Mouse (Mus musculus) v-Abl transformed pro-B cells (cell line): ENCODE results near the gene Gpr137b.

ENCODE experiments used
- in situ Hi-C, 2 experiments: fragments of 400-800 bp; cut with MboI; formaldehyde crosslinking; loops; one replicate each; pipeline ENCODE4 v1.15.1; 2025; ENCODE audit not compliant: unreplicated experiment in 2 of 2

Gpr137b gene

DNA sequence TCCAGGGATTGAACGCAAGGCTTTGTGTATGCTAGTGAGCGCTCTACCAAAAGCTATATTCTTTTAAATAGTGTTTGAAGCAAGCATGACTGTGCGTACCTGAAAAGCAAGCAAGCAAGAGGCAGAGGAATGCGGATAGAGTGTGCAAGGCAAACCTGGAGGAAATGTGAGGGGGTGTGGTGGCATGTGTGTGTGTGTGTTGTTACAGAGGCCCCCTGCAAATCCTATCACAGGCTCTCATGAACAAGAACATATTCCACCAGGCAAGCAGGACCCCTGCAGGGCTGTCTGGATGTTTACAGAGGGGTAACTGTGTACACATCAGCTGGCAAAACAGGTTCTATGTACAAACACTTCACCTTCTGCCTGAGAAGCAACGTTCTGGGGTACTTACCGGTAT lies 19.8 kb downstream of the Gpr137b start:
- in situ Hi-C loops, result loop anchor here (25.0 kb wide), 2 partner anchors 113 to 1238 kb away; partner anchors contain the start of genes Mrpl32 (in 1 of the 2) and Psma2 (in 1 of the 2)

DNA sequence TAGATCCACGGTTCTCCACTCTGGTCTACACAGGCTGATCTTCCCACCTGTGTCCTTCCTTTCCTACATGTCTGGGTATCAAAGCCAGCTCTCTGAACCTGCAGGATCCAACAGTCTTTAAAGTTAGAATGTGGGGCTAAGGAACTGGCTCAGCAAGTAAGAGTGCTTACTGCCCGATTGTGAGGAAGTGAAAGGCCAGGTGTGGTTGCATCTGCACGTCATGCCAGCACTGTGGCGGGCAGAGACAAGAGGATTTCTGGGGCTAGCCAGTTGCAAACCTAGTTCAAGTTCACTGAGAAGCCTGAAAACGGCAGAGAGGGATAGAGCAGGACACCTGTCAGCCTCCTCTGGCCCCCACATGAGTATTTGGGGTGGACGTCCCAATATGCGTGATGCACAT lies 22.4 kb downstream of the Gpr137b start:
- in situ Hi-C loops, result loop anchor here (25.0 kb wide), 2 partner anchors 116 to 1241 kb away; partner anchors contain the start of genes Mrpl32 (in 1 of the 2) and Psma2 (in 1 of the 2)

DNA sequence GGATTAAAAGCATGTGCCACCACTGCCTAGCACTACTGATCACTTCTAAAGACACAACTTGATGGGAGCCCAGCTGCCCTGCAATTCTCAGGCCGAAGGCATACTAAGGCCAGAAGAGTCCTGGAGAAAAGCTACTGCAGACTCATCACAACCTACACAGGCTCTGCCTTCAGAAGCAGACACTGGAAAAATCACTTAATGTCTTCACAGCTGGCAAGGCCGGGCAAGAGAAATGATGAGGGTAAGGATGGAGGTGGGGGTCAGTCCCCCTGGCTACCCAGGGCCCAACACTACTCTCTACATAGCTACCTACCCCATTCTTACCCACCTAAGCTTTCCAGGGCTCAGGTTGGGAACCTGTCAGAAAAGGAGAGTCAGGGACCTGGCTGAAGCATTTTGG lies 27.4 kb downstream of the Gpr137b start:
- in situ Hi-C loops, result loop anchor here (25.0 kb wide), 2 partner anchors 121 to 1246 kb away; partner anchors contain the start of genes Mrpl32 (in 1 of the 2) and Psma2 (in 1 of the 2)

DNA sequence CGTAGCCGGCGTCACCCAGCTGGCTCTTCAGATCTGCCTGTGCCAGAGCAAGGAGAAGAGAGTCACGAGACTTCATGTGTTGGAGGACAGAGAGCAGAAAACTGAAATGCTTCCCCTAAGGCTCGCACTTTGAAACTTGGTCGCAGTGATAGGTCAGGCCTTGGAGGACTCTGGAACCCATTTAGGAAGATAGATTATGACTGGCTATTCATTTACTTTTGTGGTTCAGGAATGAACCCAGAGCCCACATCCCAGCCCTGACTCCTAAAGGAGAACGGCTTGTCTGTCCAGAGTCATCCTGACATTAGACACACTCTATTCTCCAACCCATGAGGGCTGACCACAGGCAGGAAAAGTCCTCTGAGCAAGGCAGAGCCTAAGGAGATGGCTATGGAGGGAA lies 30.3 kb downstream of the Gpr137b start:
- in situ Hi-C loops, result loop anchor here (25.0 kb wide), 2 partner anchors 124 to 1249 kb away; partner anchors contain the start of genes Mrpl32 (in 1 of the 2) and Psma2 (in 1 of the 2)

DNA sequence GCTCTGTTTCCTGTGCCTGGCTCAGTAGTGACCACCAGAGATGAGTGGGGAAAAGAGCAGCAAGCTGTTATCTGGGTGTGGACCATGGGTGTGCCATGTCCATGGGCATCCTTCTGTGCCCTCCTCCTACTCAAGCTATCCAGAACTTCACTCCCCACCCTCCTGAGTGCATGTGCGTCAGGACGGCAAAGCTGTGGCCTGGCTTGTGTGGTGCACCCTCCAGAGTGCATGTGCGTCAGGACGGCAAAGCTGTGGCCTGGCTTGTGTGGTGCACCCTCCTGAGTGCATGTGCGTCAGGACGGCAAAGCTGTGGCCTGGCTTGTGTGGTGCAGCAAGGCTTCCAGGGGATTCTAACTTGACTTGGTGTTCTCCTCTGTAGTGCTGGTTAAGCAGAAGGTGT lies 31.6 kb downstream of the Gpr137b start:
- in situ Hi-C loops, result loop anchor here (25.0 kb wide), 2 partner anchors 125 to 1250 kb away; partner anchors contain the start of genes Mrpl32 (in 1 of the 2) and Psma2 (in 1 of the 2)

DNA sequence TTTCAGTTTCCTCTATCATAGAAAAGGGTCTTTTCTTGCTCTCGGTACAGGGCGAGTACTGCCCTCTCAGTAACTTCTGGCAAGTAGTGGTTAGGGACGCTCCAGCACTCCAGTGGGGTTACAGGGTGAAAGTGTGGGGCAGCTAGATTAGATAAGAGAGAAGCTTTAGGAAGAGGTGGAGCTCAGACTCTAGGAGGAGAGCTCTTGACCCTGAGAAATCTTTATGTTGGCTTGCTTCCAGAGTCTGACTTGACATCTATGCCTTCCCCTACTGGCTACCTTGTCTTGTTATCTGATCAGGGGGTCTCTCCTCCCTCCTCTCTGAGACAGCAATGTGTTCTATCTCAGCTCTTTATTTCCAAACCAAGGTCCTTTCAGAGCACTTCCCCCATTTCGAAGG lies 33.8 kb downstream of the Gpr137b start:
- in situ Hi-C loops, result loop anchor here (25.0 kb wide), 2 partner anchors 127 to 1252 kb away; partner anchors contain the start of genes Mrpl32 (in 1 of the 2) and Psma2 (in 1 of the 2)

DNA sequence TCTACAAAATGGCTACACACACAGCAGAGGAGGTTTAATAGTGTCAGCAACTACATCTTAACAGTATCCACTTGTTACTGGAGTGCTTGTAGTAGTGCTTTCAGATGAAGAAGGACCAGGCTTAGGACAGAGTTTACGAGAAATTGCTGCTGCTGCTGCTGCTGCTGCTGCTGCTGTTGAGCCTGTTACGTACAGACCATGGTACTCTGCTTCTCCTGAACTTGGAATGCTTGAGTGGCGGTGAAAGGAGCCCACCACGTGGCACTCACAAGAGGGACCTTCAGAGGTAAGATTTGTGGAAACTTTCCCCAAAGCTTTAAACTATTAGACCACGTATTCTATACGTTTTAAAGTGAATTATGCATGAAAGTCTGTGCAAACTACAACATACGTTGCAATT lies 35.2 kb downstream of the Gpr137b start:
- in situ Hi-C loops, result loop anchor here (25.0 kb wide), 2 partner anchors 129 to 1254 kb away; partner anchors contain the start of genes Mrpl32 (in 1 of the 2) and Psma2 (in 1 of the 2)

DNA sequence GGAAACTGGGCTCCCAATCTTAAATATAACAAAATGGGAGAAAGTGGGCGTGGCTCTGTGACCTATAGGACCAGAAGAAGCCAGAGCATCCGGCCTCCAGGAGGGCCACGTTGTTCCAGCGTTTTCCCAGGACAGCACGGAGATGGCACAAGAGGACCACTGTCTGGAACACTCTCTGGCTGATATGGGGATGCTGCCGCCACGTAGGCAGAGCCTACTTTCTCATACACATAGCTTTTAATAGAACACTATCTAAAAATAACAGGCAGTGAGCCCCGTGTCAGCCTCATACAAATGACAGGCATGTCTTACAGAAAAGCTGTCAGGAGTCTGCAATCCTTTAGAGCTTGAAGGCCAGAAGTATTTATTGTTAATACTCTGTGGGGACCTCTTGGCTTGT lies 35.7 kb downstream of the Gpr137b start:
- in situ Hi-C loops, result loop anchor here (25.0 kb wide), 2 partner anchors 129 to 1254 kb away; partner anchors contain the start of genes Mrpl32 (in 1 of the 2) and Psma2 (in 1 of the 2)

DNA sequence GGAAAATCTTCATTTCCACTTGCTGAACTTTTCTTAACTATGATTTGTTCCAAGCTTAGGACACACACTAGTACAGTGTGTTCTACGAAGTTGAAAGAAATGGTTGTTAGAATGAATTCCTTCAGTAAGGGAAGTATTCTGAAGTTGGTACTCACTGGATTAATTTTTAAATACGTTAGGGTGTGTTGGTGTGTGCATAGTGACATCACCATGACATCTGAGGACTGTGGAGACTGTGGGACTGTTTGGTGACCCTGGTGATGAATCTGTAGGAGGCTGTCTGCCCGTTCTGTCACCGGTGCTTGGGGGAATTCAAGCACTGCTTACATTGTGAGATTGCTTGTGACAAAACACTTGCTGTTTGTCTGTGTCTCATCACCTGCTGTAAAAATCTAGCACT lies 41.7 kb downstream of the Gpr137b start:
- in situ Hi-C loops, result loop anchor here (25.0 kb wide), 2 partner anchors 135 to 1260 kb away; partner anchors contain the start of genes Mrpl32 (in 1 of the 2) and Psma2 (in 1 of the 2)

DNA sequence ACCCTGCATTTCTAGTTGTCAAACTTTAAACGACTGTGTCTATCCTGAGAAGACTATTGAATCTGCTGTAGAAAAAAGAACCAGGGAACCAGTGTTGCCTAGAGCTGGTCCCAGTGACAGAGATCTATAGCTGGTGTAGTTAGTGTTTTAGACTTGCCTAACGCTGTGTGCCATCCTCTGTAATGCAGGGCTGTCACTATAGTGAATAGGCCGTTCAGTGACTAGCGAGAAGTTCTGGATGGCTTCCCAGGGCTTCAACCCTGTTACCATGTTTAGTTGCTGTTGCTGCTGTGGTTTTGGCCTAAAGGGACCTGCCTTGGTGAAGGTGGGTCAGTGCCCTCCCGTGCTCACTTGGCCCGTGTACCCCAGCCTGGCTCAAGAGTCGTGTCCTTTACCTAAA lies 43.1 kb downstream of the Gpr137b start:
- in situ Hi-C loops, result loop anchor here (25.0 kb wide), 2 partner anchors 137 to 1262 kb away; partner anchors contain the start of genes Mrpl32 (in 1 of the 2) and Psma2 (in 1 of the 2)

DNA sequence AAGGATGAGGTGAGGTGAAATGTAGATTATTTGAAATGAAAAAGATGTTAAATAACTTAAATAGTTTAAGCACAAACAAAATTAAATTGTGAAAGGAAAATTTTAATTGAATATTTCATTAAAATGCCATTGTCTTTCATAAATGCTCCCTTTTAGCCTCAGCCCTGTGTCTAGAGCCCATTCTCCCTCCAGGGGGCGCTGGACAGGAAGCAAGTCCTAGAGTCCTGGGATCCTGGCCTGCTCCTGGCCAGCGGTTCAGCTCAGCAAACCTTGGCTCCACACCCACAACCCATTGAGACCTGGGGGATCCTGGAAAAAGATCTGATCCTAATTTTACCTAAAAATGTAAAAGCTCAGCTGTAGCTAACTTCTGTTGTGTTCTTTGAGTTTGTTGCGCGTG lies 44.5 kb downstream of the Gpr137b start:
- in situ Hi-C loops, result loop anchor here in 1 of 2 experiments (25.0 kb wide), 1 partner anchor 112 kb away; no protein-coding TSS in a partner anchor

DNA sequence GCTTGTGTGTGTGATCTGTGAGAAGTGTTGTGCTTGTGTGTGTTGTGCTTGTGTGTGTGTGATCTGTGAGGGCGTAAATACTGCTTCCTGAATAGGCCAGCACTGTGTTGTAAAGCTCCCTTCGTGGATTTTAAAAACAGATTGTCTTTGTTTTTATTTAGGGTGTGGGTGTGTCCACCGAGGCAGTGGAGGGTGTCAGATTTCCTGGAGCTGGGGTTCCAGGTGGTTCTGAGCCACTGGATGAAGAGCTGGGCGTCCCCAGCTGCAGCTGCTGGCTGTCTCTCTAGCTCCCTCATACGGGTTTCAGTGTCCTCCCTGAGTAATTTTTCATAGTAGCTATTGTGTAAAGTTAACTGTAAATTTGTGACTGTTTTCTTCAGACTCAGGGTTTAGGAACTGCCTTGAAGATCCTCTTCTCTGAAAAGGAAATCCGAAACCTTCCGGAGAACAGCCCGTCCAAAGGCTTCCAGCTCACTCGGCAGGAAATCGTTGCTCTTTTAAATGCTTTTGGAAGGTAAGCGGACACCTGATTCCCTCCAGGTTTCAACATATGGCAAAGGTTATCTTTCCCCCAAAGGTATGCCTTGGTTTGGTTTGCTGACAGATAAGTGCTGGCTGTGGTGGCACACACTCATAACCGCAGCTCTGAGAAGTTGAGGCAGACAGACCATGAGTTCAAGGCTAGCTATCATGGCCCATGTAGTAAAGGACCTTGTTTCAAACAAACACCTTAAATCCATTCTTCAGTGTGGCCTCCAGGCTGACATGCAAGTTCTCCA lies 46.0 kb downstream of the Gpr137b start:
- in situ Hi-C loops, result loop anchor here in 1 of 2 experiments (25.0 kb wide), 1 partner anchor 111 kb away; no protein-coding TSS in a partner anchor

DNA sequence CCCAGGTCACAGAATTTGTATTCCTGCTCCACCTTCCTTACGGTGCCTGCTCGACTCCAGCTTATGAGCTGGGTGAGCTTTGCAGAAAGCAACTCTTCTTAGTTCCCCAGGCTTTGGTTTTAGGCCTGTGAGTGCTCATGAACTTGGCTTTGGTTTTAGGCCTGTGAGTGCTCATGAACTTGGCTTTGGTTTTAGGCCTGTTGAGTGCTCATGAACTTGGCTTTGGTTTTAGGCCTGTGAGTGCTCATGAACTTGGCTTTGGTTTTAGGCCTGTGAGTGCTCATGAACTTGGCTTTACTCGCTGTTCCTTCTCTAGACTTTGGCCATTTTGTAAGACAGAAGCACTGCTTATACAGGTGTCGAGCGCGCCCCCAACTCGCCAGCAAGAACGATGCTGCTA lies 56.5 kb downstream of the Gpr137b start:
- in situ Hi-C loops, result loop anchor here in 1 of 2 experiments (25.0 kb wide), 1 partner anchor 100 kb away; no protein-coding TSS in a partner anchor

DNA sequence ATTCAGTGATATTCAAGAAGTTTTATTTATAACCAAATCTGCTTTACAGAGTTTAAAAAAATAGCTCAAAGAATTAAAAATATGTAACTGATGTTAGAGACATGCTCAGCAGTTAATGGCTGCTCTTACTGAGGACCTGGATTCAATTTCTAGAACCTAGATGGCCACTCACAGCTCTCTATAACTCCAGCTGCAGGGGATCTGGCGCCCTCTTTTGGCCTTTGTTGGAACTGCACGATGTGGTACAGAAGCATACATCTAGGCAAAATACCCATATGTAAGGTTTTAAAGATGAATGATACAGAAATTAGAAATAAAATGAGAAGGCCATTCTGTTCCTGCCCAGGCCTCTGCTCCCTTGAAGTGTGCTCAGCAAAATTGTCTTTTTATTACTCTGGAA lies 64.9 kb downstream of the Gpr137b start:
- in situ Hi-C loops, result loop anchor here (5.0 to 25.0 kb wide), 4 partner anchors 86 to 402 kb away; no protein-coding TSS in a partner anchor
